Mouse (Mus musculus): Measurements from ENCODE around the gene Gm47791.

The Gm47791 gene

DNA sequence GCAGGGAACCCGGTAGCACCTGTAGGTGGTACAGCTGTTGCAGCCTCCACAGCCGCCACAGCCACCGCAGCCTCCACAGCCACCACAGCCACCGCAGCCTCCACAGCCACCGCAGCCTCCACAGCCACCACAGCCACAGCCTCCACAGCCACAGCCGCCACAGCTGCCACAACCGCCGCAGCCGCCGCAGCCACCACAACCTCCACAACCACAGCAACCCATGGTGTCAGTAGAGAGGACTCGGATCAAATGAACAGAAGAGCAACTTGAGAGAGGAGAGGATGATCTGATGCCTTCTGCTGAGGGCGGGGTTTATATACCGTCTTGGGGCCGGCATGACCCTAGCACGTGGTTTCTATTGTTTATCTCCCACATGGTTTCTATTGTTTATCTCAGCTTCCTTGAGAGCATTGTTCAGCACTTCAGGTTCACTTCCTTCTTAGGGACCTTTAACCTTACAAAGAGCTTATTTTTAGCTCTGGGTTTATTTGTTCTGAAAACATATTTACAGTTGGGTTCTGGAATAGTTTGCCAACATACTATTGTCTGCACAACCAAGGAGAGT, at the start of gene Gm47791:
Gene Gm47791, minus strand, starts transcription at position 222 of the 565 bp plus-strand sequence.
- no peak for DNase-seq (ENCODE audit: low spot score in 2 of 2)

DNA sequence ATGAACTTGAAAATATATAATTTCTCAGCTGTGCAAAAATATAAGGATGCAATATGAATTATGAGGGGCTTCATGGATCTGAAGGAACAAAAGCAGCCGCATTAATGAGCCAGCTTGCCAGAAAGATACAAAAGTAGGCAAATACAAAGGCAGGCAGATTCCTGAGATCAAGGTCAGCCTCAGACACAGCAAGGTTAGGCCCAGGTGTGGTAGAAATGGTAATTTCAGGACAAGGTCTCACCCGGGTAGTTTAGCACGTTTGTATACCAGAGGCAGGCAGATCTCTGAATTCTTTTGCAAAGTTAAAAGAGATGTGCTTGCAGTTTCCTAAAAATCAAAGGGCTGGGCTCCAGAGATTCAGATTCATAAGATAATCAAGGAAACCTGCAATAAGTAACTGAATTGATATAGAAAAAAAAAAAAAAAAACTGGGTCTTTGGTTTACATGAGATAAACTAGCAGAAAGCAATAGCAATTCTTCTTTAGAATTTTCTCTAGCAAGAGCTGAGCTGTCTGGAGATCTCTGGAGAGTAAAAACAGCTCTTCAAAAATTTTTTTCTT, 49.7 kb upstream of the Gm47791 start:
- no peak for DNase-seq (ENCODE audit: low spot score in 2 of 2)

- DNase-seq (ENCODE audit: low spot score in 2 of 2), result no peak
Observed at GRCm38 (mm10) chr1:82820179-82820578, 49.1 kb upstream of the Gm47791 start.

- DNase-seq (ENCODE audit: low spot score in 2 of 2), result no peak
Observed at GRCm38 (mm10) chr1:82819366-82819765, 48.3 kb upstream of the Gm47791 start.

- DNase-seq (ENCODE audit: low spot score in 2 of 2), result peak; percentile 33 to 47
Observed at GRCm38 (mm10) chr1:82815941-82816716, 45.1 kb upstream of the Gm47791 start.

DNA sequence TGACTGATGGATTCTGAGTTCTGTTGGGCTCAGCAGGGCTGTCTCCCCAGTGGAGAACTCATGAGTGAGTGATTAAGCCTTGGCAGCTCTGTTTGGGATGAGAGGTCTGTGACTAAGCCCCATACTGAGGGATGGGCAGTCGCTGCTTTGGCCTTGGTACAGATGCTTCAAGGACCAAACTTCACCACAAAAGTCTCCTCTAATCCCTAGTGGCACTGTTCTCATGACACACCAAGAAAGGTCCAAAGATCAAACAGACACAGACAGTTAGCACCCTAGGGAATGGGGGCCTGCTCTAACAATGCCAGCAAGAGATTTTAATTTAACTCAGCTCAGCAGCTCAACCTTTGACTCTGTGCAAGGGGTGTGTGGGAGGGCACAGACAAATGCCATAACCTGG, 40.7 kb upstream of the Gm47791 start:
- no peak for DNase-seq (ENCODE audit: low spot score in 2 of 2)

GRCm38 (mm10) chr1:82808564-82808963, 37.5 kb upstream of the Gm47791 start:
- DNase-seq (ENCODE audit: low spot score in 2 of 2), result no peak

GRCm38 (mm10) chr1:82807206-82807605, 36.2 kb upstream of the Gm47791 start:
- no peak for DNase-seq (ENCODE audit: low spot score in 2 of 2)

- no peak for DNase-seq (ENCODE audit: low spot score in 2 of 2)
Observed at GRCm38 (mm10) chr1:82806391-82806790, 35.3 kb upstream of the Gm47791 start.

- DNase-seq (ENCODE audit: low spot score in 2 of 2), result no peak
Observed at GRCm38 (mm10) chr1:82804059-82804458, 33.0 kb upstream of the Gm47791 start.

DNA sequence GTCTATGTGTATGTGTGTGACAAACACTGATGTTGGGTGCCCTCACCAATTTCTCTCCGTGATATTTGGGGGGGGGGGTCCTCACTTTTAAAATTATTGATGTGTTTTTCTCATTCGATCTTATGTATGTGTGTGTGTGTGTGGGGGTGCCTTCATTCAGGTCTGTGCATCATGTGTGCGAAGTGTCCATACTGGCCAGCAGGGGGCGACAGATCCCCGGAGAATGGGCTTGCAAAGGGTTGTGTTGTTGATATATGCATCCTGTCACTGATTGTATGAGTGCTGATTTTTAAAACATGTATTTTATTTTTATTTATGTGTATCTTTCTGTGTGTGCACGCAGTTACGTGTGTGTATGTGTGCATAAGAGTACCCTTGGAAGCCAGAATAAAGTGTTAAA, 32.6 kb upstream of the Gm47791 start:
- no peak for DNase-seq (ENCODE audit: low spot score in 2 of 2)

DNA sequence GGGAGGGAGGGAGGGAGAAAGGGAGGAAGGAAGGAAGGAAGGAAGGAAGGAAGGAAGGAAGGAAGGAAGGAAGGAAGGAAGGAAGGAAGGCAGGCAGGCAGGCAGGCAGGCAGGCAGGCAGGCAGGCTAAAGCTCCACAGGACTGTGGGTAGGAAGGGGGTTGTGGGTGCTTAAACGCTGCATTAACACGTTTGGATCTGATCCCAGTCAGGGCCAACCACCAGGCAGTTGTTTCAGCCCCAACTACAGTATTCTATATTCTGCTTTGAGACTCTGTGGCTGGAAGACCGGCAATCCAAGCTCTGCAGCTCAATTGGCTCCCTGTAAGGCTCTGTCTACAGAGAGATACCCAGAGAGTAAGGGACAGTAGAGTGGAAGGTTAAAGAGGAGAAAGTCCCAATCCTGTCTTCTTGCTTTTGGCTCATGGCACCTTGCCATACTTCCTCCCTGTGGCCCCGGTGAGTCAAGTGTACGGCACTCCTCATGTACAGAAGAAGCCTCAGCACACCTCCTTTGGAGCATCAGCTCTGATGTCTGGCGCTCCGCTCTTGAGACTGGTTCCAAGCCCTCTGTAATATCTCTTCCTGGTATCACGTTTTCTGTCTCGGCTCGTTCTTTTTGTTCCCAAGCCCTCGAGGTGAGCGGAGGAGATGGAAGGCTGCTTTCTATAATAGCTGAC, 30.2 kb upstream of the Gm47791 start:
- no peak for DNase-seq (ENCODE audit: low spot score in 2 of 2)

- no peak for DNase-seq (ENCODE audit: low spot score in 2 of 2)
Observed at GRCm38 (mm10) chr1:82798922-82799321, 27.9 kb upstream of the Gm47791 start.

GRCm38 (mm10) chr1:82798304-82798703, 27.3 kb upstream of the Gm47791 start:
- no peak for DNase-seq (ENCODE audit: low spot score in 2 of 2)

DNA sequence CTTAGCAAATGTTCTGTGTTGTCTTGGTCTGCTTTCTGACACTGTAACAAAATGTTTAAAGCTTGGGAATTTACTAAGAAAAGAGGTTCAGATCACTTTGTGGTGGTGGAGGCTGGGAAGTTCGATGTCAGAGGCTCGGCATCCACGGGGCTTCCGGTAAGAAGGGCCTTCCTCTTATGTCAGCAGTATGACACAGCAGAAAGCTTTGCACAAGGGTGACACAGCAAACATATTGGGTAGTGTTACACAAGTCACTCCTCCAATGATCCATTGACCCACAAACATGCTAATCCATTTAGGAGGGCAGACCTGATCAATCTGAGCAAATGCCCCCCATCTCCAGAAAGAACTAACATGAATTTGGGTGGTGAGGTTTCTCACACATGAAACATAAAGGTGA, 26.0 kb upstream of the Gm47791 start:
- no peak for DNase-seq (ENCODE audit: low spot score in 2 of 2)

- DNase-seq (ENCODE audit: low spot score in 2 of 2), result no peak
Observed at GRCm38 (mm10) chr1:82795702-82796443, 24.8 kb upstream of the Gm47791 start.

DNA sequence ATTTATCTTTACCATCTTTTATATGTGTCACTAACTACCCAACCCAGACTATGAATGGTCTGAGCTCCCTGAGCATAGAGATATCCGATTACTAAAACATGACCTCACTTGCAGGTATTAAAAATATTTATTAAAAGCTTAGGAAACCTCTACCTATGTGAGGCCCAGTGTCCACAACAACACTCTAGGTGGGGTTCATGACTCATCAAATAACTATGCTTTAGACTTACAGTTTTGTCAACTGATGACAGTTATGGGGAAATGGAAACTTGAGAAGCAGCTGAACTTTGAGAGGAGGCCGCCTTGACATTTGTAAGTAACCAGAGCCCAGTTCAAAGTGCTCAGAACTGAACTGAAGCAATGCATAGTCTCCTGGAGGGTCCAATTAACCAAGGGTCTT, 24.2 kb upstream of the Gm47791 start:
- DNase-seq (ENCODE audit: low spot score in 2 of 2), result no peak

GRCm38 (mm10) chr1:82793986-82794385, 22.9 kb upstream of the Gm47791 start:
- DNase-seq (ENCODE audit: low spot score in 2 of 2), result no peak

GRCm38 (mm10) chr1:82793110-82793509, 22.1 kb upstream of the Gm47791 start:
- no peak for DNase-seq (ENCODE audit: low spot score in 2 of 2)

DNA sequence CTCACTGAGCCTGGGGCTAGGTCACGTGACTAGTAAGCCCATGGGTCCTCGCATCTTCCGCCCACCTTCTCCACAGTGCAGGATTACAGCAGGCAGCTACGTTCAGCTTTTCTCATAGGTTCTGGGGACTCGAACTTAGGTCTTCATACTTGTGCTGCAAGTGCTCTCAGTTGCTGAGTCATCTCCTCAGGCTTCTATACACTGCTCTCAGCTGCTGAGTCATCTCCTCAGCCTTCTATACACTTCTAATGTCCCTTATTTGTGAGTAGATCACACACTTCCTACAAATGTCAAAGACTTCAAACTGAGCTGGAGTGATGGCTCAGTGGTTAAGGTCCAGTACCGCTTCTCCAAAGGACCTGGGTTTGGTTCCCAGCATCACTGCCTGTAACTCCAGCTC, 21.2 kb upstream of the Gm47791 start:
- no peak for DNase-seq (ENCODE audit: low spot score in 2 of 2)

GRCm38 (mm10) chr1:82791105-82791504, 20.1 kb upstream of the Gm47791 start:
- no peak for DNase-seq (ENCODE audit: low spot score in 2 of 2)

DNA sequence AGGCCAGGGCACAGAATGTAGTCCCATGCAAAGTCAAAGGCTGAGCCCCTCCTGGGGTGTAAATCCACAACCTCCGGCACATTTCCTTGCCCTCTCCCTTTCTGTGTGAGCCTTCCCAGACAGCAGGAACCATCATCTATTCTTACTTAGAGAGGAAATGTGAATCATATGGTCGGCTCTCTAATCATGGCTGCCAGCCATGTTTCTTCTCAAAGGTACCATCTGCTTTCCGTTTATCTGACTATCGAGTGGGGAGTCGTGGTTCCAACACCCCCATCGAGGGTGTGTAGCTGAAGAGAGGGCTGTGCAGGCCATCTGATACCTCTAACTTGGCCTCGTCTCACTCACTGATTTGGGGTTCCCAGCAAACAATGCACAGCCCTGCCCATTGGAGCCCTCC, 17.0 kb upstream of the Gm47791 start:
- no peak for DNase-seq (ENCODE audit: low spot score in 2 of 2)
